Mouse (Mus musculus): ENCODE results near the gene Scarb2. TPM values are rescaled to one million over a fixed set of nuclear protein-coding genes. Genes with fewer than 3 reads are reported as not detected.

Gene Scarb2
- polyA plus RNA-seq, 1 experiment from 2014 or later, result 23.5 TPM

DNA sequence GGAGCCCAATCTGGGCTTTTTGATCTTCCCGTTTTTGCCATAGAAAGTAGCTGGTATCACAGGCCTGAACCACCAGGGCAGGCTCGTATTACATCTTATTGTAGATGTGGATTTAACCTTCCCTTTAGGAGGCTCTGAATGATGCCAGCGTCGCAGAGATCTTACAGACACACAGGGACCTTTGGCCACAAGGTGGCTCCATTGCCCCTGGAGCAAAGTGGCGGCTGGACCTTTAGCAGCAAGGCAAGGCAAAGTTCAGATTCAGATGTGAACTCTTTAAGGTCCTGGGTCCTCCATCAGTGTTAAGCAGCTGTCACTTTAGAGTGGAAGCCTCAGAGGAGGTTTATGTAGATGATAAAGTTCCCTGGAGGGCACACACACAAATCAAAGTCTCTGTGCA, 45.3 kb downstream of the Scarb2 start:
- 19% methylated on average over 5 of the region's 5 CpGs for WGBS
- no peak; the same call in 1 of the 2 replicates for ATAC-seq
- H3K9me3 ChIP-seq (ENCODE audit: control insufficient read depth, low read length), result no peaks in the 10 kb centered on the region

DNA sequence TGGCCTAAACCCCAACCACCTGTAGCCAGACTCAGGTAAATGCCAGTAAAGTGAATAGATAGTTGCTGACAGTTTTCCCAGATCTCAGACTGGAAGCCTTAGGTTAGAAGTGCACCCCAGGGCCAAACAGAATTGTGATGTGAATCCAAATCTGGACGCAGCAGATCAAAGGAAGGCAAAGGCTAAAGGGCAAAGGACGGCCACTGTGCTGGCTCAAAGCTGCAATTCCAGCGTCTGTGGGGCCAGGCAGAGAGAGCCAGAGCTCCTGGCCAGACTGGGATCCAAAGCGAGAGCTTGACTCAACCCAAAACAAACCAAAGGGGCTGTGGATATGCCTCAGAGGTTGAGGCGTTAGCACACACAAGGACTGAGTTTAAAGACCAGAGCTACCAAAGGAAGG, 47.9 kb downstream of the Scarb2 start:
- H3K27me3 ChIP-seq (replicated peaks; ENCODE audit: control insufficient read depth, insufficient read depth, low read length), result no peaks in the 10 kb centered on the region
- ATAC-seq, result no peak

More for the DNA sequence above, 45.3 kb downstream of the Scarb2 start:
- no peaks in the 10 kb centered on the region for H3K4me1 ChIP-seq (ENCODE audit: control insufficient read depth, insufficient read depth, low read depth, low read length)
- no peak overlapping the region for H3K4me3 ChIP-seq (ENCODE audit: low read length)
- no peak overlapping the region for H3K27ac ChIP-seq (ENCODE audit: low read depth, low read length)
- no peaks in the 10 kb centered on the region for H3K27me3 ChIP-seq (replicated peaks; ENCODE audit: control insufficient read depth, insufficient read depth, low read length)
- no peak overlapping the region for H3K9ac ChIP-seq (ENCODE audit: low read depth, low read length)
- peaks cover 10% of the 10 kb centered on the region for H3K36me3 ChIP-seq (ENCODE audit: control insufficient read depth, insufficient read depth, low read length)
- H3K4me2 ChIP-seq (ENCODE audit: low read length), result no peak overlapping the region

GRCm38 (mm10) chr5:92457410-92457809, 49.2 kb downstream of the Scarb2 start:
- Histone ChIP-seq H3K9ac (ENCODE audit: low read depth, low read length) (no peak overlapping the region), H3K27me3 (replicated peaks; ENCODE audit: control insufficient read depth, insufficient read depth, low read length) (no peaks in the 10 kb centered on the region), H3K4me2 (ENCODE audit: low read length) (no peak overlapping the region), H3K27ac (ENCODE audit: low read depth, low read length) (no peak overlapping the region), H3K4me1 (ENCODE audit: control insufficient read depth, insufficient read depth, low read depth, low read length) (no peaks in the 10 kb centered on the region), H3K4me3 (ENCODE audit: low read length) (no peak overlapping the region), H3K36me3 (ENCODE audit: control insufficient read depth, insufficient read depth, low read length) (peaks cover 17% of the 10 kb centered on the region), H3K9me3 (ENCODE audit: control insufficient read depth, low read length) (no peaks in the 10 kb centered on the region)
- ATAC-seq, result no peak
- WGBS, result 84% methylated on average over 2 of the region's 2 CpGs

More for the DNA sequence above, 47.9 kb downstream of the Scarb2 start:
- H3K9me3 ChIP-seq (ENCODE audit: control insufficient read depth, low read length), result no peaks in the 10 kb centered on the region
- 49% methylated on average over 5 of the region's 5 CpGs for WGBS
- H3K36me3 ChIP-seq (ENCODE audit: control insufficient read depth, insufficient read depth, low read length), result peaks cover 14% of the 10 kb centered on the region
- no peak overlapping the region for H3K4me2 ChIP-seq (ENCODE audit: low read length)
- no peaks in the 10 kb centered on the region for H3K4me1 ChIP-seq (ENCODE audit: control insufficient read depth, insufficient read depth, low read depth, low read length)
- H3K4me3 ChIP-seq (ENCODE audit: low read length), result no peak overlapping the region
- no peak overlapping the region for H3K9ac ChIP-seq (ENCODE audit: low read depth, low read length)
- no peak overlapping the region for H3K27ac ChIP-seq (ENCODE audit: low read depth, low read length)

GRCm38 (mm10) chr5:92452876-92453275, 53.8 kb downstream of the Scarb2 start:
- H3K36me3 ChIP-seq (ENCODE audit: control insufficient read depth, insufficient read depth, low read length), result peaks cover 34% of the 10 kb centered on the region
- no peaks in the 10 kb centered on the region for H3K9me3 ChIP-seq (ENCODE audit: control insufficient read depth, low read length)
- ATAC-seq, result no peak
- H3K4me2 ChIP-seq (ENCODE audit: low read length), result no peak overlapping the region
- H3K27ac ChIP-seq (ENCODE audit: low read depth, low read length), result no peak overlapping the region
- no peaks in the 10 kb centered on the region for H3K27me3 ChIP-seq (replicated peaks; ENCODE audit: control insufficient read depth, insufficient read depth, low read length)
- no peak overlapping the region for H3K4me3 ChIP-seq (ENCODE audit: low read length)
- no peaks in the 10 kb centered on the region for H3K4me1 ChIP-seq (ENCODE audit: control insufficient read depth, insufficient read depth, low read depth, low read length)
- H3K9ac ChIP-seq (ENCODE audit: low read depth, low read length), result no peak overlapping the region
- WGBS, result 90% methylated on average over 5 of the region's 5 CpGs

DNA sequence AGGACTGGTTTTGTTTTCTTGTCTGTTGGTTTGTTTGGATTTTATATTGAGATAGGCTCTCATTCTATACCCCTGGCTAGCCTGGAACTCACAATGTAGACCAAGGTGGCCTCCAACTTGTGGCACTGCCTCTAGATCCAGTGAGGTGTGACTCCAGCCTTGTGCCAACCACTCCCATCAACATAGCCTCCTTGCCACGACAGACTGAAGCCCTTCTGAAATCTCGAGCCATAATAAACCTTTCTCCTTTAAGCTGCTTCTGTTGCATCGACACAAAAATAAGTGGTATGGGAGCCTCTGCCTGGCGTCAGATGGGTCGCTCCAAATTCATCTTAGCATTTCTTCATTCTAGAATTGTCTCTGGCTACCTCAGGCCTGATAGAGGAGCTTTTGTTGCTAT, 59.9 kb downstream of the Scarb2 start:
- H3K36me3 ChIP-seq (ENCODE audit: control insufficient read depth, insufficient read depth, low read length), result peaks cover 57% of the 10 kb centered on the region
- no peak for ATAC-seq
- 92% methylated on average over 5 of the region's 5 CpGs for WGBS
- no peak overlapping the region for H3K27ac ChIP-seq (ENCODE audit: low read depth, low read length)
- H3K4me3 ChIP-seq (ENCODE audit: low read length), result no peak overlapping the region
- no peaks in the 10 kb centered on the region for H3K9me3 ChIP-seq (ENCODE audit: control insufficient read depth, low read length)
- H3K4me2 ChIP-seq (ENCODE audit: low read length), result no peak overlapping the region
- H3K27me3 ChIP-seq (replicated peaks; ENCODE audit: control insufficient read depth, insufficient read depth, low read length), result no peaks in the 10 kb centered on the region
- H3K4me1 ChIP-seq (ENCODE audit: control insufficient read depth, insufficient read depth, low read depth, low read length), result no peaks in the 10 kb centered on the region
- H3K9ac ChIP-seq (ENCODE audit: low read depth, low read length), result no peak overlapping the region

GRCm38 (mm10) chr5:92445016-92445415, 61.6 kb downstream of the Scarb2 start:
- H3K36me3 ChIP-seq (ENCODE audit: control insufficient read depth, insufficient read depth, low read length), result peaks cover 46% of the 10 kb centered on the region
- no peak overlapping the region for H3K27ac ChIP-seq (ENCODE audit: low read depth, low read length)
- no peak overlapping the region for H3K9ac ChIP-seq (ENCODE audit: low read depth, low read length)
- no peak overlapping the region for H3K4me2 ChIP-seq (ENCODE audit: low read length)
- no peaks in the 10 kb centered on the region for H3K9me3 ChIP-seq (ENCODE audit: control insufficient read depth, low read length)
- H3K4me1 ChIP-seq (ENCODE audit: control insufficient read depth, insufficient read depth, low read depth, low read length), result no peaks in the 10 kb centered on the region
- no peaks in the 10 kb centered on the region for H3K27me3 ChIP-seq (replicated peaks; ENCODE audit: control insufficient read depth, insufficient read depth, low read length)
- no peak overlapping the region for H3K4me3 ChIP-seq (ENCODE audit: low read length)
- 93% methylated on average over 2 of the region's 2 CpGs for WGBS
- ATAC-seq, result no peak

GRCm38 (mm10) chr5:92442914-92443313, 63.7 kb downstream of the Scarb2 start:
- H3K4me2 ChIP-seq (ENCODE audit: low read length), result no peak overlapping the region
- H3K9ac ChIP-seq (ENCODE audit: low read depth, low read length), result no peak overlapping the region
- H3K27ac ChIP-seq (ENCODE audit: low read depth, low read length), result no peak overlapping the region
- no peak overlapping the region for H3K4me3 ChIP-seq (ENCODE audit: low read length)
- 88% methylated on average over 7 of the region's 7 CpGs for WGBS
- H3K9me3 ChIP-seq (ENCODE audit: control insufficient read depth, low read length), result no peaks in the 10 kb centered on the region
- ATAC-seq, result no peak
- peaks cover 30% of the 10 kb centered on the region for H3K36me3 ChIP-seq (ENCODE audit: control insufficient read depth, insufficient read depth, low read length)
- no peaks in the 10 kb centered on the region for H3K27me3 ChIP-seq (replicated peaks; ENCODE audit: control insufficient read depth, insufficient read depth, low read length)
- H3K4me1 ChIP-seq (ENCODE audit: control insufficient read depth, insufficient read depth, low read depth, low read length), result no peaks in the 10 kb centered on the region

DNA sequence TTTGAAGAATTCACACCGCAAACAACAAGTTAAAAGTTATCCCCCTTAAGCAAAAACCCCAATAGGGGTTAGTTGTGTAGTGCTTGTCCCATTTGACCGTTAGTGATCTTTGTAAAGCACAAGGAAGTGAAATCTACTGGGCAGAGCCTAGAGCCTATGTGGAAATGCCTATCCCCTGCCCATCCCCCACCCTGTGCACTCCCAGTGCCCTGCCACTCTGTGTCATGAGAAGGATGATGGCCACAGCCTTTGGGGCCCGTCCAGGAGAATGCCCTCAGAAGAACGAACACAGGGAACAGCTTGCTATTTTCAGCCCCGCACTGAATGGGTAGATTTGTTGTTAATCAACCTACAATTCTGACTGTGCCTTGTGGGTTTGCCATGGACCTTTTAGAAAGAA, 65.1 kb downstream of the Scarb2 start:
- Histone ChIP-seq H3K27me3 (replicated peaks; ENCODE audit: control insufficient read depth, insufficient read depth, low read length) (no peaks in the 10 kb centered on the region), H3K4me3 (ENCODE audit: low read length) (no peak overlapping the region), H3K36me3 (ENCODE audit: control insufficient read depth, insufficient read depth, low read length) (peaks cover 19% of the 10 kb centered on the region), H3K4me2 (ENCODE audit: low read length) (no peak overlapping the region), H3K9ac (ENCODE audit: low read depth, low read length) (no peak overlapping the region), H3K9me3 (ENCODE audit: control insufficient read depth, low read length) (no peaks in the 10 kb centered on the region), H3K27ac (ENCODE audit: low read depth, low read length) (no peak overlapping the region), H3K4me1 (ENCODE audit: control insufficient read depth, insufficient read depth, low read depth, low read length) (no peaks in the 10 kb centered on the region)
- no peak for ATAC-seq
- 89% methylated on average over 5 of the region's 5 CpGs for WGBS

GRCm38 (mm10) chr5:92438540-92438939, 68.1 kb downstream of the Scarb2 start:
- Histone ChIP-seq H3K9ac (ENCODE audit: low read depth, low read length) (no peak overlapping the region), H3K4me1 (ENCODE audit: control insufficient read depth, insufficient read depth, low read depth, low read length) (peaks cover 8% of the 10 kb centered on the region), H3K4me2 (ENCODE audit: low read length) (no peak overlapping the region), H3K4me3 (ENCODE audit: low read length) (no peak overlapping the region), H3K9me3 (ENCODE audit: control insufficient read depth, low read length) (no peaks in the 10 kb centered on the region), H3K27ac (ENCODE audit: low read depth, low read length) (no peak overlapping the region), H3K27me3 (replicated peaks; ENCODE audit: control insufficient read depth, insufficient read depth, low read length) (no peaks in the 10 kb centered on the region), H3K36me3 (ENCODE audit: control insufficient read depth, insufficient read depth, low read length) (peaks cover 5% of the 10 kb centered on the region; the same call in 1 of the 2 replicates)
- WGBS, result 85% methylated on average over 8 of the region's 8 CpGs
- no peak for ATAC-seq
